Mouse (Mus musculus): ENCODE measurements around the gene Dnajb13. TPM values are rescaled to one million over a fixed set of nuclear protein-coding genes. Genes with fewer than 3 reads are reported as not detected.

Gene Dnajb13
- 3.4 TPM in 2 replicates for total RNA-seq (2014; rRNA removed)
- 4.0 and 7.0 TPM in 2 replicates for polyA plus RNA-seq (2015; fragmentation: Nextera tagmentation; extraction: Ambion mirVana)

DNA sequence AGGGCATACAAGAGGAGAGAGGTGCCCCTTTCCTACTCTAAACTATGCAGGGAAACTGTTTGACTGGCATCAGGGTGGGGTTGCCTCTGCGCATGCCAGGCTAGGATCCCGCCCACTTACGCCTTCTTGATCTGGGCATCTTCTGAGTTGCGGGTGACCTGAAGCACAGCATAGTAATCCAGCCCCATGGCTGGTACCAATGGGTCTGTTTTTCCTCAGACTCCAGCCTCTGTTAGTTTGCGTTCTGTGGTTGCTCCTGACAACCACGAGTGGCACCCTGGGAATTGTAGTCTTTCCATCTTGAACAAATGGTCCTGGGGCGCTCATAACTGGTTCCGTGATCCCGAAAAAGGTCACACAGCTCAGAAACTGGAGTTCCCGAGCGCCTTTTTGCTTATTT is at the start of gene Dnajb13:
TSS of gene Dnajb13 (minus strand) at position 388 of the 400 bp plus-strand sequence.
- H3K27me3 ChIP-seq (ENCODE audit: insufficient read depth, low read length), result no peaks in the 10 kb centered on the region
- H3K9ac ChIP-seq, result no peak within 1 kb of the TSS
- peak within 1 kb of the TSS; percentile 29 for H3K4me2 ChIP-seq (ENCODE audit: low read depth)
- no peak for TF ChIP-seq CTCF (IDR thresholded peaks at IDR 0.05; ENCODE audit: low read depth)
- 52% methylated on average over 11 of the region's 11 CpGs for WGBS
- H3K4me3 ChIP-seq (ENCODE audit: low read depth, low read length), result peak within 1 kb of the TSS; percentile 3; the same call in 1 of the 2 replicates
- no peak within 1 kb of the TSS for H3K27ac ChIP-seq (ENCODE audit: low read depth, low read length)
- peak; percentile 39 for DNase-seq
- no peaks in the 10 kb centered on the region for H3K4me1 ChIP-seq (ENCODE audit: insufficient read depth)
- ATAC-seq, result peak; percentile 87
- H3K9me3 ChIP-seq (ENCODE audit: low read length), result no peaks in the 10 kb centered on the region
- no peaks in the 10 kb centered on the region for H3K36me3 ChIP-seq (ENCODE audit: insufficient read depth)

DNA sequence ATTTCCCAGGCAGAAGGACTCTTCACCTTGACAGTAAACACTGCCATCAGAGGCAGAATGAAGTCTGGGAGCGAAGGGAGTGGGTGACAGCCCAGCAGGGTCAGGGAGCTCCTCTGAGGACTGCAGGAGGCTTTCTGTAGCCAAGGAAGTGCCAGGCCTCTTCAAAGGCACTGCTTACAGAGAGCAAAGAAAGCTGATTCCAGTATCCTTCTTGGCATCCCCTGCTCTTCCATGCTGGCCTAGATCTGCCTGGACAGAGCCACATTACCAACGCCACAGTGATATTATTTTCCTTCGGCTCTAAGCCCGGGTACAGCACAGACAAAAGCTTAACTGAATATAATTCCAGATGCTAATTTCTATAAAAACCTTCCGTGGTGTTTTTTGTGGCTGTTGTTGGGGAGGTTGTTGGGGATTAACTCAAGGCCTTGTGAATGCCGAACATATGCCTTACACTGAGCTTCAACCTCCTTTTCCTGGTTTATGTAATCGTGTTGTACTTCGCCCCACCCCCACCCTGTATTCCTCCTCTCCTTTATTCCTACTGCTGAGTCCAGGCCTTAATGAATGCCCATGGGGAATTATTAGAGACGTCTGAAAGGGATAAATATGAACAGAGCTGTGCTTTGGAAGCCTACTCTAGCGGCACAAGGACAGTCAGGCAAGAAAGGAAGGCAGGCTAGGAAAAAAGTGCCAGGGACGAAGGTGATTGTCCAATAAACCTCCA is 47.3 kb upstream of the Dnajb13 start:
- Histone ChIP-seq H3K4me3 (ENCODE audit: low read depth, low read length) (no peak overlapping the region), H3K27me3 (ENCODE audit: insufficient read depth, low read length) (no peaks in the 10 kb centered on the region), H3K9ac (0 out of 2 replicates have a peak overlapping the region, but pooled peaks have one; percentile 3), H3K4me1 (ENCODE audit: insufficient read depth) (no peaks in the 10 kb centered on the region), H3K9me3 (ENCODE audit: low read length) (no peaks in the 10 kb centered on the region), H3K27ac (ENCODE audit: low read depth, low read length) (peak overlapping the region; percentile 66; the same call in 1 of the 2 replicates), H3K4me2 (ENCODE audit: low read depth) (no peak overlapping the region), H3K36me3 (ENCODE audit: insufficient read depth) (0 out of 2 replicates have a peak, but pooled peaks cover 7% of the 10 kb centered on the region)
- peak; percentile 50 for ATAC-seq
- peak; percentile 2 for DNase-seq
- WGBS, result 46% methylated on average over 11 of the region's 11 CpGs
- TF ChIP-seq CTCF (IDR thresholded peaks at IDR 0.05; ENCODE audit: low read depth), result no peak

GRCm38 (mm10) chr7:100559331-100559730 is 44.6 kb upstream of the Dnajb13 start:
- WGBS, result 84% methylated on average over 4 of the region's 4 CpGs
- Histone ChIP-seq H3K4me3 (ENCODE audit: low read depth, low read length) (no peak overlapping the region), H3K36me3 (ENCODE audit: insufficient read depth) (no peaks in the 10 kb centered on the region), H3K4me2 (ENCODE audit: low read depth) (no peak overlapping the region), H3K4me1 (ENCODE audit: insufficient read depth) (peaks cover 8% of the 10 kb centered on the region; the same call in 1 of the 2 replicates), H3K9ac (no peak overlapping the region), H3K27me3 (ENCODE audit: insufficient read depth, low read length) (no peaks in the 10 kb centered on the region), H3K27ac (ENCODE audit: low read depth, low read length) (no peak overlapping the region), H3K9me3 (ENCODE audit: low read length) (no peaks in the 10 kb centered on the region)
- no peak for ATAC-seq
- no peak for TF ChIP-seq CTCF (IDR thresholded peaks at IDR 0.05; ENCODE audit: low read depth)
- no peak for DNase-seq

DNA sequence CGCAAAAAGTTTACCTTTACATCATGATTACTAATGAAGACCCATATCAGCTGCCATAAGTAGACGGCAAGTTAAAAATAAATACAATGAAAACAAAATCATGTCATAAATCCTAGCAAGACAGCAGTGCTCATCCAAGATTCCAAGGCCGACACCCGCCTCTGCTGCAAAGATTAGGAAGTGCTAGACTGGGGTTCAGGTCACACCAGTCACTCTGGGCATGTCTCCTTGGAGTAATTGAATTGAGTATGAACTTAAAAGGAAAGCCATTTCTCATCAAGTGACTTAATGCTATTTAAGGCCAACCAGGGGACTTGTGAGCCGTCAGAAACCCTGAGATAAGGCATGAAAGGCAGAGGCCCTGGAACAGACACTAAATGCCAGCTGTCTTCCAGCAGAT is 42.5 kb upstream of the Dnajb13 start:
- DNase-seq (no peak), ATAC-seq (no peak)
- Histone ChIP-seq H3K27me3 (ENCODE audit: insufficient read depth, low read length) (no peaks in the 10 kb centered on the region), H3K36me3 (ENCODE audit: insufficient read depth) (no peaks in the 10 kb centered on the region), H3K27ac (ENCODE audit: low read depth, low read length) (no peak overlapping the region), H3K9ac (no peak overlapping the region), H3K4me2 (ENCODE audit: low read depth) (no peak overlapping the region), H3K4me3 (ENCODE audit: low read depth, low read length) (no peak overlapping the region), H3K4me1 (ENCODE audit: insufficient read depth) (peaks cover 8% of the 10 kb centered on the region; the same call in 1 of the 2 replicates), H3K9me3 (ENCODE audit: low read length) (no peaks in the 10 kb centered on the region)
- no peak for TF ChIP-seq CTCF (IDR thresholded peaks at IDR 0.05; ENCODE audit: low read depth)
- WGBS, result 91% methylated on average over 5 of the region's 5 CpGs

DNA sequence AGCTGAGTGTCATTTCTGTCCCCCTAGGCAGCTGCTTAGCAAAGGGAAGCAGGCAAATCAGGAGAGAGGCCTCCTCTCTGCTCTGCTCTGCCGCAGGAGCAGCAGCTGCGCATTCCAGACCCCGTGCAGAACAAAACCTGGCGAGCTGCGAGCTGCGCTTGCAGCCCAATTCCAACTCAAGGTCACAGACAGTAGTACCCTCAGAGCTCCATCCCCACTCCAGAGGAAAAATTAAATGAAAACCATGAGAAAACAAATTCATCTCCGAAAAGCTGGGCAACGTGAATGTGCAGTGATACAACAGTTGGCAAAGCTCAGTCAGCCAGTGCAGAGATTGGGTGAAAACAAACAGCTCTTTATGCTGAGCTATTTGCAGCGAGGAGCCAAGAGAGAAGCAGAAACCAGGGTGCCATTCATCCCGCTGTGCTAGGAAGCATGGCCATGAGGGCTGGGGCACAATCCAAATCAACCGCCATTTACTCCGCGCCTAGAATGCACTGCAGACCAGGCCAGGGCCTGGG is 40.7 kb upstream of the Dnajb13 start:
- ATAC-seq, result peak; percentile 94
- TF ChIP-seq CTCF (IDR thresholded peaks at IDR 0.05; ENCODE audit: low read depth), result no peak
- Histone ChIP-seq H3K36me3 (ENCODE audit: insufficient read depth) (no peaks in the 10 kb centered on the region), H3K9ac (peak overlapping the region; percentile 36), H3K4me2 (ENCODE audit: low read depth) (peak overlapping the region; percentile 13), H3K27me3 (ENCODE audit: insufficient read depth, low read length) (no peaks in the 10 kb centered on the region), H3K9me3 (ENCODE audit: low read length) (no peaks in the 10 kb centered on the region), H3K4me1 (ENCODE audit: insufficient read depth) (peaks cover 8% of the 10 kb centered on the region; the same call in 1 of the 2 replicates), H3K4me3 (ENCODE audit: low read depth, low read length) (no peak overlapping the region), H3K27ac (ENCODE audit: low read depth, low read length) (peak overlapping the region; percentile 89)
- WGBS, result 12% methylated on average over 13 of the region's 13 CpGs
- peak; percentile 79 for DNase-seq

DNA sequence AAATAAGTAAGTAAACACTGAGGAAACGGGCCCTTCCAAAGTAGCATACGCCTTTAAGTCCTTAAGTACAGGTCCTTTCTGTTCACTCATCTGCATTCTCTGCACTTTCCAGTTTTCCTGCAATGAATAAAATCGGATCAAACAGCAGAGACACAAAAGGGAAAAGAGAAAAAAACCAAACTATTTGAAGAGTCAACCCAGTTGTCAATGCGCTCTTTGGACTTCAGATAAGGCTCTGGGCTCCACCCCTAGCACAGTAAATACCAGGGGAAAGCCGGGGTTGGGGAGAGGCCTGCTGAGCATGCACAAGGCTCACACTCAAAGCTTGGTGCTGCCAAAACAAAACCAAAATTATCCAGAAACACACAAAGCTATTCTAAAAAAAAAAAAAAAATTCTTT is 40.2 kb upstream of the Dnajb13 start:
- no peaks in the 10 kb centered on the region for H3K36me3 ChIP-seq (ENCODE audit: insufficient read depth)
- no peaks in the 10 kb centered on the region for H3K27me3 ChIP-seq (ENCODE audit: insufficient read depth, low read length)
- peak overlapping the region; percentile 89 for H3K27ac ChIP-seq (ENCODE audit: low read depth, low read length)
- H3K9ac ChIP-seq, result no peak overlapping the region
- H3K4me2 ChIP-seq (ENCODE audit: low read depth), result no peak overlapping the region
- TF ChIP-seq CTCF (IDR thresholded peaks at IDR 0.05; ENCODE audit: low read depth), result no peak
- WGBS, result 40% methylated on average over 5 of the region's 5 CpGs
- no peak overlapping the region for H3K4me3 ChIP-seq (ENCODE audit: low read depth, low read length)
- DNase-seq (peak; percentile 23), ATAC-seq (peak; percentile 42)
- peaks cover 8% of the 10 kb centered on the region; the same call in 1 of the 2 replicates for H3K4me1 ChIP-seq (ENCODE audit: insufficient read depth)
- no peaks in the 10 kb centered on the region for H3K9me3 ChIP-seq (ENCODE audit: low read length)

Data from forebrain, postnatal 0 days (tissue).